Mouse (Mus musculus): ENCODE measurements around the gene Pced1b.
A peak's percentile ranks its signal among the peaks of the same experiment; 100 is the strongest.
"Not testable (repeated sequence)": the region's sequence is repeated elsewhere in the genome, so short reads cannot be mapped to it uniquely, and the experiment has no call there.

Gene Pced1b

GRCm38 (mm10) chr15:97372611-97373131 is 125.8 kb downstream of the Pced1b start:
- no peak for DNase-seq (ENCODE audit: low read depth)

GRCm38 (mm10) chr15:97373203-97374084 is 126.5 kb downstream of the Pced1b start:
- no peak for DNase-seq (ENCODE audit: low read depth)

- DNase-seq (ENCODE audit: low read depth), result no peak
Observed at GRCm38 (mm10) chr15:97374085-97374844, 127.4 kb downstream of the Pced1b start.

GRCm38 (mm10) chr15:97374845-97375720 is 128.2 kb downstream of the Pced1b start:
- DNase-seq (ENCODE audit: low read depth), result no peak

GRCm38 (mm10) chr15:97376081-97376742 is 129.3 kb downstream of the Pced1b start:
- DNase-seq (ENCODE audit: low read depth), result no peak

GRCm38 (mm10) chr15:97376792-97377222 is 129.9 kb downstream of the Pced1b start:
- no peak for DNase-seq (ENCODE audit: low read depth)

GRCm38 (mm10) chr15:97378061-97378460 is 131.2 kb downstream of the Pced1b start:
- DNase-seq (ENCODE audit: low read depth), result no peak

- DNase-seq (ENCODE audit: low read depth), result no peak
Observed at GRCm38 (mm10) chr15:97379489-97380304, 132.8 kb downstream of the Pced1b start.

GRCm38 (mm10) chr15:97382567-97382966 is 135.7 kb downstream of the Pced1b start:
- DNase-seq (ENCODE audit: low read depth), result no peak

- DNase-seq (ENCODE audit: low read depth), result no peak
Observed at GRCm38 (mm10) chr15:97383523-97384141, 136.7 kb downstream of the Pced1b start.

GRCm38 (mm10) chr15:97384170-97385018 is 137.5 kb downstream of the Pced1b start:
- no peak for DNase-seq (ENCODE audit: low read depth)

- not testable (repeated sequence) for DNase-seq (ENCODE audit: low read depth)
Observed at GRCm38 (mm10) chr15:97385174-97385573, 138.3 kb downstream of the Pced1b start.

GRCm38 (mm10) chr15:97387793-97388192 is 140.9 kb downstream of the Pced1b start:
- DNase-seq (ENCODE audit: low read depth), result no peak

- DNase-seq (ENCODE audit: low read depth), result no peak
Observed at GRCm38 (mm10) chr15:97389577-97389976, 142.7 kb downstream of the Pced1b start.

GRCm38 (mm10) chr15:97390778-97391177 is 143.9 kb downstream of the Pced1b start:
- DNase-seq (ENCODE audit: low read depth), result no peak

GRCm38 (mm10) chr15:97391436-97391835 is 144.5 kb downstream of the Pced1b start:
- DNase-seq (ENCODE audit: low read depth), result no peak

- DNase-seq (ENCODE audit: low read depth), result peak; percentile 42
Observed at GRCm38 (mm10) chr15:97394561-97394960, 147.7 kb downstream of the Pced1b start.

GRCm38 (mm10) chr15:97396586-97397299 is 149.8 kb downstream of the Pced1b start:
- no peak for DNase-seq (ENCODE audit: low read depth)
